Mouse (Mus musculus) embryonic fibroblast, embryonic 13.5 days (primary cell): ENCODE measurements at regions not wholly inside any gene's neighbourhood (a gene's known extent, or its start where the extent isn't known, plus 50 kb on each side); places are given as distances from the start of the nearest gene placed in this dataset.

Source experiments
- CTCF ChIP-seq: IDR thresholded peaks from 2 replicates; pipeline ENCODE4 v1.5.1; 2011; ENCODE audit warnings: mild to moderate bottlenecking, control low read depth, low read length, moderate library complexity, borderline replicate concordance; ENCODE audit not compliant: insufficient read depth
- POLR2A ChIP-seq: IDR thresholded peaks from 2 replicates; pipeline ENCODE4 v1.6.1; 2011; ENCODE audit warnings: low read depth, mild to moderate bottlenecking, control low read depth, low read length, moderate library complexity

DNA sequence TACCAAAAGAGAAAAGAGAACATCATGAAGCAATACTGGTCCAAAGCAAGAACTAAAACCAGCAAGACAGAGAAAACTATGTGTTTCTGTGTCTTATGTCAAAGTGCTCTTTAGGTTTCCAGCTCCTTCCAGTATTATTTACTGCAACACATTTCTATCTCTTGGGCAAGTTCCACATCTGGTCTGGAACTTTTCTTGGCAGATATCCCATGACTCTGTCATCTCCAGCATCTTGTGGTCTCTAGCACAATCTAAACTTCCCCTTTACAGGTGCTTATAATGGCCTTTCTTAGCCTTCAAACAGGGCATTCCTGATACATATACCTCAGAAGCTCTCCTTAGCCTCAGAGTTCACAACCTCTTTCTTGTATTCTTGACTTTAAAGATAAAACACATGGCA is 568.9 kb downstream of the Nup35 start:
- TF ChIP-seq CTCF (no peak), POLR2A (no peak)
